Mouse (Mus musculus): ENCODE results near the gene Ubash3b. TPM values are rescaled to one million over a fixed set of nuclear protein-coding genes. Genes with fewer than 3 reads are reported as not detected.

Gene Ubash3b
- total RNA-seq, 1 experiment, result 2.8 TPM

DNA sequence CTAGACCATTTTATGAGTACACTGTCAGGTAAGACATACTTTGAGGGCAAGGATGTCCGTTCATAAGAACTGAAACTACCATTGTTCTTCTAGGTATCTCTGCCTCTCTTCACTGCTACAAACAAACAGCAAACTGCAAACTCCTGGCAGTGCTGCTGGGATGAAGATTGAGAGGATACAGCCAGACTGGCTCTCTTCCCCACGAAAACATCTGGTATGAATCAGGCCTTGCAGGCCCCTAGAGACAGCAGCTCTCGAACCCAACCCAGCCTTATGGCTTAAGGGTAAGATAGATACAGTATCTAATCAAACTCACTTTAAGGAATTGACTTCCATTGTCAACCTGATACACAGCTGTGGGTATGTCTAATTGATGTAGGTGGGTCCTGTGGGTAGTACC, 11.7 kb upstream of the Ubash3b start:
- no peak overlapping the region for H3K4me3 ChIP-seq (ENCODE audit: insufficient read depth in 1 of 2, low read depth in 1 of 2, low read length in 2 of 2, poor library complexity in 1 of 2, severe bottlenecking in 1 of 2)
- no peaks in the 10 kb centered on the region for H3K36me3 ChIP-seq (ENCODE audit: control insufficient read depth, insufficient read depth, low read length, poor library complexity, severe bottlenecking)
- no peak overlapping the region for H3K27ac ChIP-seq (ENCODE audit: insufficient read depth, low read depth, low read length, poor library complexity, severe bottlenecking)
- DNase-seq (ENCODE audit: low read depth, low spot score), result no peak
- H3K4me1 ChIP-seq (ENCODE audit: control insufficient read depth in 2 of 2, insufficient read depth in 2 of 2, low read length in 2 of 2, poor library complexity in 1 of 2), result no peaks in the 10 kb centered on the region
- in situ Hi-C loops (cut with MboI; ENCODE audit: low sequenced_read_pairs in 2 of 2, unreplicated experiment in 2 of 2), result no loop called here
- TF ChIP-seq ZNF384 (IDR thresholded peaks at IDR 0.05; ENCODE audit: low read depth, low read length), result no peak
- no peak for TF ChIP-seq MAFK (IDR thresholded peaks at IDR 0.05; ENCODE audit: insufficient read depth, low read depth, low read length)
- no peak for TF ChIP-seq ZC3H11A (IDR thresholded peaks at IDR 0.05; ENCODE audit: borderline replicate concordance, low read depth, low read length)
- TF ChIP-seq CHD2 (IDR thresholded peaks at IDR 0.05; ENCODE audit: low read depth, low read length), result no peak
- TF ChIP-seq HCFC1 (IDR thresholded peaks at IDR 0.05; ENCODE audit: borderline replicate concordance, insufficient read depth, low read length), result no peak
- H3K9ac ChIP-seq (ENCODE audit: insufficient read depth, low read depth, low read length, poor library complexity, severe bottlenecking), result no peak overlapping the region
- H3K9me3 ChIP-seq (ENCODE audit: control insufficient read depth, insufficient read depth, low read depth, low read length), result no peaks in the 10 kb centered on the region

DNA sequence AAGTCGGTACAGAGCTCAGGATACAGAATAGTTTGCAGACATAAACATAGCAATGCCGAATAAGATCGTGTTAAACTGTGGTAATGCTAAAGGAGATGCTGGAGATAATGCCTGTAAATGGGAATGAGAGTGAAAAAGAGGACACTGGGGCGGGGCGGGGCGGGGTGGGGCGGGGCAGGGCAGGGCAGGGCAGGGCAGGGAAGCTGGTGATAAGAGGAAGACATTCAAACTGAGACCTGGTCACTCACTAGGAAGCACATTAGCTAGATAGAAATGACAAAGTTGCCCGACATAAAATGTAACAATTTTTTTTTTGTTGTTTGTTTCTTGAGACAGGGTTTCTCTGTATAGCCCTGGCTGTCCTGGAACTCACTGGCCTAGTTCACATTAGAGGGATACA, 10.9 kb upstream of the Ubash3b start:
- Histone ChIP-seq H3K4me1 (ENCODE audit: control insufficient read depth in 2 of 2, insufficient read depth in 2 of 2, low read length in 2 of 2, poor library complexity in 1 of 2) (no peaks in the 10 kb centered on the region), H3K27ac (ENCODE audit: insufficient read depth, low read depth, low read length, poor library complexity, severe bottlenecking) (no peak overlapping the region), H3K9me3 (ENCODE audit: control insufficient read depth, insufficient read depth, low read depth, low read length) (no peaks in the 10 kb centered on the region), H3K9ac (ENCODE audit: insufficient read depth, low read depth, low read length, poor library complexity, severe bottlenecking) (no peak overlapping the region), H3K36me3 (ENCODE audit: control insufficient read depth, insufficient read depth, low read length, poor library complexity, severe bottlenecking) (no peaks in the 10 kb centered on the region), H3K4me3 (ENCODE audit: insufficient read depth in 1 of 2, low read depth in 1 of 2, low read length in 2 of 2, poor library complexity in 1 of 2, severe bottlenecking in 1 of 2) (no peak overlapping the region)
- TF ChIP-seq ZNF384 (IDR thresholded peaks at IDR 0.05; ENCODE audit: low read depth, low read length) (no peak), HCFC1 (IDR thresholded peaks at IDR 0.05; ENCODE audit: borderline replicate concordance, insufficient read depth, low read length) (no peak), ZC3H11A (IDR thresholded peaks at IDR 0.05; ENCODE audit: borderline replicate concordance, low read depth, low read length) (no peak)
- in situ Hi-C loops (cut with MboI; ENCODE audit: low sequenced_read_pairs in 2 of 2, unreplicated experiment in 2 of 2), result no loop called here
- DNase-seq (ENCODE audit: low read depth, low spot score), result no peak

DNA sequence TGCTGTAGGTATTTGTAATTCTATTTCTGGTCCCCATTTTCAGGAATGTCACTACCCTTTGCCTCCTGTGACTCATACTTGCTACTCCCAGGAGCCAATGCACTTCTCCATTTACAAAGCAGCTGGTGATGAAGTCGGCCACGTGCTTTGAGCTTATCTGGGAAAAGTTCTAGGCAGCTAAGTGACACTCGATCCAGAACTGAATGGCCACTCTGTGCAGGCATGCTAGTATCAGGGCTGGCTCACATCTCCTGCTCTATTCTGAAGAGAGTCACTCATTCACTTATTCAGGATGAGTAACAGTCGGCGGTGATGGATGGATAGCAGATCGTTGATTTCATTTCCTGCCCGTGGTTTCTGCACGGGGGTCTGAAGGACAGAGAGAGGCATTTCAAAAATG, 8.5 kb upstream of the Ubash3b start:
- H3K9me3 ChIP-seq (ENCODE audit: control insufficient read depth, insufficient read depth, low read depth, low read length), result no peaks in the 10 kb centered on the region
- TF ChIP-seq ZC3H11A (IDR thresholded peaks at IDR 0.05; ENCODE audit: borderline replicate concordance, low read depth, low read length), result no peak
- no peak for TF ChIP-seq MAFK (IDR thresholded peaks at IDR 0.05; ENCODE audit: insufficient read depth, low read depth, low read length)
- TF ChIP-seq CHD2 (IDR thresholded peaks at IDR 0.05; ENCODE audit: low read depth, low read length), result no peak
- no peak for TF ChIP-seq HCFC1 (IDR thresholded peaks at IDR 0.05; ENCODE audit: borderline replicate concordance, insufficient read depth, low read length)
- no peak for TF ChIP-seq ZNF384 (IDR thresholded peaks at IDR 0.05; ENCODE audit: low read depth, low read length)
- in situ Hi-C loops (cut with MboI; ENCODE audit: low sequenced_read_pairs in 2 of 2, unreplicated experiment in 2 of 2), result no loop called here
- H3K4me1 ChIP-seq (ENCODE audit: control insufficient read depth in 2 of 2, insufficient read depth in 2 of 2, low read length in 2 of 2, poor library complexity in 1 of 2), result no peaks in the 10 kb centered on the region
- no peak overlapping the region for H3K27ac ChIP-seq (ENCODE audit: insufficient read depth, low read depth, low read length, poor library complexity, severe bottlenecking)
- H3K9ac ChIP-seq (ENCODE audit: insufficient read depth, low read depth, low read length, poor library complexity, severe bottlenecking), result no peak overlapping the region
- H3K4me3 ChIP-seq (ENCODE audit: insufficient read depth in 1 of 2, low read depth in 1 of 2, low read length in 2 of 2, poor library complexity in 1 of 2, severe bottlenecking in 1 of 2), result no peak overlapping the region
- H3K36me3 ChIP-seq (ENCODE audit: control insufficient read depth, insufficient read depth, low read length, poor library complexity, severe bottlenecking), result no peaks in the 10 kb centered on the region
- DNase-seq (ENCODE audit: low read depth, low spot score), result no peak

DNA sequence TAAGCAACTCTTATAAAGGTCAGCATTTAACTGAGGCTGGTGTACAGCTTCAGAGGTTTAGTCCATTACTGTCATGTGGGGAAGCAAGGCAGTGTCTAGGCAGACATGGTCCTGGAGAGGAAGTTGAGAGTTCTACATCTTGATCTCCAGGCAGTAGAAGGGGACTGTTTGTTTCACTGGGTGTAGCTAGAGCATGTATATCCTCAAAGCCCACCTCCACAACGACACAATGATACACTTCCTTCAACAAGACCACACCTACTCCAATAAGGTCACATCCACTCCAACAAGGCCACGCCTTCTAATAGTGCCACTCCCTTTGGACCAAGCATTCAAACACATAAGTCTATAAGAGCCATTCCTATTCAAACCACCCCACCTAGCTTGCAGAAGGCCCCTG, 7.2 kb upstream of the Ubash3b start:
- in situ Hi-C loops (cut with MboI; ENCODE audit: low sequenced_read_pairs in 2 of 2, unreplicated experiment in 2 of 2), result no loop called here

DNA sequence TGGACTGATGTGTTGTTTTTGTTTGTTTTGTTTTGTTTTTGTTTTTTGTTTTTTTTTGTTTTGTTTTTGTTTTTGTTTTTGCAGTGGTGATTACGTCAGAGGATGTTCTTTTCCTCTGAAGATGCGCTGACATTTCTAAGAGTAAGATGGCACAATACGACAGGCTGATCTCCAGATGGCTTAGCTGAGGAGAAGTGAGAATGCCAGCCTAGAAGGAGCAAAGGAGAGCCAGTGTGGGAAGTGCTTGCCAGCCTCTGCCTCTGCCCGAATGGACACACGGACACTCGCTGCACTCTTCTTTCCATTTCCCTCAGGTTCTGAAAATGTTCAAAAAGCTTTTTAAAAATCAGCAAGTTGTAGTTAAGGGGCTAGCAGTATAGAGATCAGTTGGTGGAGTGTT, 6.7 kb upstream of the Ubash3b start:
- H3K4me3 ChIP-seq (ENCODE audit: insufficient read depth in 1 of 2, low read depth in 1 of 2, low read length in 2 of 2, poor library complexity in 1 of 2, severe bottlenecking in 1 of 2), result no peak overlapping the region
- no peak for DNase-seq (ENCODE audit: low read depth, low spot score)
- in situ Hi-C loops (cut with MboI; ENCODE audit: low sequenced_read_pairs in 2 of 2, unreplicated experiment in 2 of 2), result no loop called here

More for the DNA sequence above, 7.2 kb upstream of the Ubash3b start:
- Histone ChIP-seq H3K27ac (ENCODE audit: insufficient read depth, low read depth, low read length, poor library complexity, severe bottlenecking) (no peak overlapping the region), H3K36me3 (ENCODE audit: control insufficient read depth, insufficient read depth, low read length, poor library complexity, severe bottlenecking) (no peaks in the 10 kb centered on the region), H3K4me1 (ENCODE audit: control insufficient read depth in 2 of 2, insufficient read depth in 2 of 2, low read length in 2 of 2, poor library complexity in 1 of 2) (no peaks in the 10 kb centered on the region), H3K9me3 (ENCODE audit: control insufficient read depth, insufficient read depth, low read depth, low read length) (no peaks in the 10 kb centered on the region), H3K4me3 (ENCODE audit: insufficient read depth in 1 of 2, low read depth in 1 of 2, low read length in 2 of 2, poor library complexity in 1 of 2, severe bottlenecking in 1 of 2) (no peak overlapping the region), H3K9ac (ENCODE audit: insufficient read depth, low read depth, low read length, poor library complexity, severe bottlenecking) (no peak overlapping the region)
- DNase-seq (ENCODE audit: low read depth, low spot score), result no peak
- TF ChIP-seq CHD2 (IDR thresholded peaks at IDR 0.05; ENCODE audit: low read depth, low read length) (no peak), MAFK (IDR thresholded peaks at IDR 0.05; ENCODE audit: insufficient read depth, low read depth, low read length) (no peak), ZNF384 (IDR thresholded peaks at IDR 0.05; ENCODE audit: low read depth, low read length) (no peak), ZC3H11A (IDR thresholded peaks at IDR 0.05; ENCODE audit: borderline replicate concordance, low read depth, low read length) (no peak), HCFC1 (IDR thresholded peaks at IDR 0.05; ENCODE audit: borderline replicate concordance, insufficient read depth, low read length) (no peak)

More for the DNA sequence above, 6.7 kb upstream of the Ubash3b start:
- Histone ChIP-seq H3K27ac (ENCODE audit: insufficient read depth, low read depth, low read length, poor library complexity, severe bottlenecking) (no peak overlapping the region), H3K36me3 (ENCODE audit: control insufficient read depth, insufficient read depth, low read length, poor library complexity, severe bottlenecking) (no peaks in the 10 kb centered on the region), H3K9ac (ENCODE audit: insufficient read depth, low read depth, low read length, poor library complexity, severe bottlenecking) (no peak overlapping the region), H3K9me3 (ENCODE audit: control insufficient read depth, insufficient read depth, low read depth, low read length) (no peaks in the 10 kb centered on the region), H3K4me1 (ENCODE audit: control insufficient read depth in 2 of 2, insufficient read depth in 2 of 2, low read length in 2 of 2, poor library complexity in 1 of 2) (no peaks in the 10 kb centered on the region)
- no peak for TF ChIP-seq HCFC1 (IDR thresholded peaks at IDR 0.05; ENCODE audit: borderline replicate concordance, insufficient read depth, low read length)
- TF ChIP-seq CHD2 (IDR thresholded peaks at IDR 0.05; ENCODE audit: low read depth, low read length), result no peak
- no peak for TF ChIP-seq MAFK (IDR thresholded peaks at IDR 0.05; ENCODE audit: insufficient read depth, low read depth, low read length)
- no peak for TF ChIP-seq ZNF384 (IDR thresholded peaks at IDR 0.05; ENCODE audit: low read depth, low read length)
- TF ChIP-seq ZC3H11A (IDR thresholded peaks at IDR 0.05; ENCODE audit: borderline replicate concordance, low read depth, low read length), result no peak
